Mouse (Mus musculus): ENCODE results near the gene Sdc3.

DNA sequence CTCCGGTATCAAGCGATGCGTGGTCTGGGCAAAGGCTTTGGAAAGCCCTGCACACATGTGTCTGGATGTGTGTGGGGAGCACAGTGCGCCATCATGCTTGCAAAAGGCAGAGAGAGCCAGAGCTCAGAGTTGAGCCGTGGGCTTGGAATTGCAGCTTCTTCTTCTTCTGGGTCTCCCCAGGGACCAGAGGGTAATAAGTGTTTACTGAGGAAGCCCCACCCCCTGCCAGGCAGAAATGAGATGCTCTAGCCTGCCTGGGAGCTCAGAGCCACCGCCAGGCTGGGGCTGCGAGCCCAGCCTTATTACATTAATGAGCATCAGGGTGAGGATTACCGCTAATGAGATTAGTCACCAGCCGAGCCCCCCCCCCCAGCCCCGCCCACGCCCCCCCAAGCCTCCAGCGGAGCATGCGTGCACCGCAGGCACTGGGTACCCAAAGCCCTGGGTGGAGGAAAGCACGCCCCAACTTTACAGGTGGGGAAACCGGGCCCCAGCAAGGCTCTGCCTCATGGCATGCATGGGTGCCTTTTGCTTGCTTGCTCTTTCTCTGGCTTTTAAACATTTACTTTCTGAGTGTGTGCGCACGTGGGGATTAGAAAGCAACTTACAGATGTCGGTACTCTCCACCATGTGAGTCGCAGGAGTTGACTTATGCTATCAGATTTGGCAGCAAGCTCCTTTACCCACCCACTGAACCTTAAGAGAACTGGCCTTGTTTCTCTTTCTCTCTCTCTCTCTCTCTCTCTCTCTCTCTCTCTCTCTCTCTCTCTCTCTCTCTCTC is 44.1 kb downstream of the Sdc3 start:
- TF ChIP-seq CTCF (IDR thresholded peaks at IDR 0.05; ENCODE audit: low read depth) (no peak), EP300 (IDR thresholded peaks at IDR 0.05; ENCODE audit: low read depth) (no peak)
